Mouse (Mus musculus): ENCODE data around the gene Stoml3. TPM values are rescaled to one million over a fixed set of nuclear protein-coding genes. Genes with fewer than 3 reads are reported as not detected.

Gene Stoml3
- total and polyA plus RNA-seq, 3 experiments: not detected

DNA sequence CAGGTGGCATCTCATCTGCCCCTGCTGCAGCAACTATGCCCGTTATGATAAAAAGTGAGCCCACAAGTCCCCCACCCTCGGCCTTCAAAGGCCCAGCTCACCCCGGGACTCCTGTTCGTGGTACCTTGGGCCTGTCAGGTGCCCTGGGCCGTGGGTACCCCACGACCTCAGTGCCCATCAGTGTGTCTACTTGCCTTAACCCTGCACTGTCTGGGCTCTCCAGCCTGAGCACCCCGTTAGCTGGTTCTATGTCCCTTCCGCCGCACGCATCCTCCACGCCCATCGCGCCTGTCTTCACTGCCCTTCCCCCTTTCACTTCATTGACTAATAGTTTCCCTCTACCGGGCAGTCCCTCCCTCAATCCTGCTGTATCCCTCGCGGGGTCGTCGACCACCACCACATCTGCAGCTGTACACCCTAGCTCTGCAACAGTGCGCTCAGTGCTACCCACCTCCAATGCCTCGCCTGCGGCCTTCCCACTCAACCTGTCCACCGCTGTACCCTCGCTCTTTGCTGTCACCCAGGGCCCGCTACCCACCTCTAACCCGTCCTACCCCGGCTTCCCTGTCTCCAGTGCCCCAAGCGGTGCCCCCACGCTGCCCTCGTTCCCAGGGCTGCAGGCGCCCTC, 9.9 kb upstream of the Stoml3 start:
- no peak for DNase-seq

DNA sequence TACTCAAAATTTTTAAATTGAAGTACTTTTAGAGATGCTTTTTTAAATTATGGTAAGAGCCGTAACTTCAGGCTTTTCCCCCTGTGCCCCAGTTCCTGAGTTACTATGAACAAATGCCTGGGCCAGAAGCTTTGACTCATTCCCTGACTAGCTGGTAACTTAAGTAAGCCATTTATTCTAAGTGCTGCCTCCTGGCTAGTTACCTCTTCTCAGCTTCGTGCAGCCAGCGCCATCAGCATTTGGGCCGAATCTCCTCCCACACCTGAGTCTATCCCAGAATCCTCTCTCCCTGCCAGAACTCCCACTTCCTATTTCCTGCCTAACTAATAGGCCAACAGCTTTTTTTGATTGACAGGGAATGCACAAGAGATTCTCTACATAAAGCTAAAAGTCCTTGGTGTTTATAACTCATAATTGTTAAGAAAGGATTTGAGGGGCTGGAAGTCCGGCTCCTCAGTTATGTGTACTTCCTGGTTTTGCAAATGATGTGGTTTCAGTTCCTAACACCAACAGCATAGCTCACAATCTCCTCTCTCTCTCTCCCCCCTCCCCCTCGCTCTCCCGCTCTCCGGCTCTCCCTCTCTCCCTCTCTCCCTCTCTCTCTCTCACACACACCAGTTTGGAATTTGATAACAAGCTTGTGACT, 4.9 kb upstream of the Stoml3 start:
- DNase-seq: no peak

GRCm38 (mm10) chr3:53486561-53486960, 1.9 kb upstream of the Stoml3 start:
- no peak for DNase-seq

DNA sequence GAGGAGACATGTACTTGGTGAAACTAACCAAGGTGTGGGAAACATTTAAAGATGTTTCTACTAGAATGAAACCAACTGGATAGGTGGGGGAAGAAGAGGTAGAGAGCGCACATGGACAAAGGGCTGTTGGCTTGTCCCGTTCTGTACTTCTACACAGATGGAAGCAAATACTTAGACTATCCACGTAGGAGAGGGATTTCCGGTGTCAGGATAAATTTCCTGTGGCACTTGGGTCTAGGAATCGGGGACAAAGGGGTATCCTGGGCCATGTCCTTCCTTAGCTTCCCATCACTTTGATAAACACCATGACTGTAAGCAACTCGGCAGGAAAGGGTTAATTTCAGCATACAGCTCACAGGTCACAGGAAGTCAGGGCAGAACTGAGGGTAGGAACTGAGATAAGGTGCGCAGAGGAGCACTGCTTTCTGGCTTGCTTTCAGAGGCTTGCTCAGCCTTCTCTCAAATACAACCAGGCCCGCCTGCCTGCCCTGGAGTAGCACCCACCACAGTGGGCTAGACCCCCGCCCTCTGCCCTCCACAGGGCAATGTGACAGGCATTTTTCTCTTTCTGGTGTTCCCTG, 1.4 kb upstream of the Stoml3 start:
- no peak for DNase-seq

DNA sequence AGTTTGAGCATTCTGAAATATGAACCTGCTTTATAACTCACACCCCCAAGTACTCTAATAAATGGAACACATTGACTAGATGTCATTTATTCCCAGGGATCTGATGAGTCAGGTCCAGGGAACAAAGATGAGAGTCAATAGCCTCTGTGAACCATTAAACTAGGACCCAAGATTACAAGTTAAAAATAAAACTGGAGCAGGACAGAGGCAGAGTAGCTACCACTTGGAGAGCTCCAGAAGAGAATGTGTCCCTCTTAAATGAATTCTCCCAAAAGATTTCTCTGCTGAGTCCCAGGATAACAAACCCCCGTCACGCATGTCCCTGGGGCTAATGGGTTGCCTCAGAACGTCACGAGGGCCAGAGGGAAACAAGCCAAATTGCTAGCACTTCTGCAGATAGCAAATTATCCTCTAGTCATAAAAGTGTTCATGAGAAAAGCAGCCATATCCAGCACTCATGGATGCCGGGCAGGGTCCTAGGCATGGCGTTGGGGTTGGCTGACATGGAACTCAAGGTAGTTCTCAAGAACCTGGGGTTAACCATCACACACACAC, 10.0 kb downstream of the Stoml3 start:
- DNase-seq: no peak

DNA sequence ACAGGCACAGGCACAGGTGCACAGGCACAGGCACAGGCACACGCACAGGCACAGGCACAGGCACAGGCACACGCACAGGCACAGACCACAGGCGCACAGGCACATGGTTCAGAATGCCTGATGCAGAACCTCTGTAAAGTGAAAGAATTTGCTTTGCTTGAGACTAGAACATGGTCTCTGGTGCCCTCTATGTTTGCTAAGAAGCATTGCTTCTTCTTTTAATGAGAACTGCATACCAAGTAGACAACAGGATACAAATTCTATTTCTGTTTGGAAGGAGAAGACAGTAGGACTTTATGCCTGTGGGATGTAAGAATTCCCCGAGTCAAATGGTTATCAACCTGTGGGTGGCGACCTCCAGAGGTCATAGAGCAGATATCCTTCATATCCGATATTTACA, 14.0 kb downstream of the Stoml3 start:
- DNase-seq: no peak

DNA sequence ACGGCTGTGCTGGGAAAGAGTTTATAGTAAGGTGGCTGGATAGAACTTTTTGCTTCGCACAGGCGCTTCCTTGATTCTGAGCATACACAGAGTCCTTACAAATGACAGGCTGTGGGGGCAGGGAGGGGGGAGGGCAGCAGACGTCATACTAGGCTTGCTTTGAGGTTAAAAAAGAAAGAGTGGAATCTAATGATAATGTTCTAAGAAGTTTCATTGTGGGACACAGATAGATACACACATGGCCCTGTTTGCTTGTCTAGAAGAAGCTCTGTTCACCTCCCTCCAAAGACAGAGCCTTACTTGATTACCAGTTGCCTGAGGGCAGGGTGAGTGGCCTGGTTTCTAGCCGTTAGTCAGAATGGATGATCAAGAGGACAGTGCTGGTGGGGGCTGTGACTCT, 24.6 kb downstream of the Stoml3 start:
- DNase-seq: no peak

- no peak for DNase-seq
Observed at GRCm38 (mm10) chr3:53514221-53515065, 26.0 kb downstream of the Stoml3 start.

DNA sequence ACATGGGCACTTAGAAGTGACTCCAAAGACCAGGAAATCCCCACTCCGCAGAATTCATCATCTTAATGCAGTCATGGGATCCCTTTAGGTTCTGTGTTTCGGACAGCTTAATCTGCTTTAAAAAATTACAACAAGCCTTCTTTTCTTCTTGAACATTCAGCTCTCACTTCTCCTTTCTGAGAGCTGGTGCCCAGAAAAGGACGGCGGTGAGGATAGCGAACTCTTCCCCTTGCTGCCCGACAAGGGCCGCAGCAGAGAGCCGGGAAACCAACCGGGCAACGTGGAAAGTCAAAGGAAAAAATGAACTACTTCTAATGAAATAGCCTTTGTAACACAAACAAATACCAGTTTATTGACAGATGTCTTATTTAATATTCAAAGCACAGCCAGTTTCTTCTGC, 34.3 kb downstream of the Stoml3 start:
- no peak for DNase-seq

DNA sequence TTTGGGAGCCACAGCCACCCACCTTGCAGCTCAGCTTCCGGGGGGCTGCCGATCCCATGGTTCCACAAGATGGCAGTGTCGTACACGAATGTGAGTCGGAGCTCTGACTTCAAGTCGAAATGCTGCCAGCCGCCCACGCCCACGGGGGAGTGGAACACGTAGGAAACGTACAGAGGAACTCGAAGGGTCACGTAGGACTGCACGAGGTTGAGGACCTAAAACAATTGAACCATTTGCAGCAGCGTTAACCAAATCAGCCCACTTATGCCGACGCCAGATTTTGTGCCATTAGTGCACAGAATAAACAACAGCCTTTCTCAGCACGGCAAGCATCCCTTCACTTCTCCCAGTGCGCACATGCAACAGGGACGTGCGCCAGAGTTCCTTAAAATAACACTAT, 37.3 kb downstream of the Stoml3 start:
- peak; percentile 55 for DNase-seq

- no peak for DNase-seq
Observed at GRCm38 (mm10) chr3:53530305-53530704, 41.9 kb downstream of the Stoml3 start.

DNA sequence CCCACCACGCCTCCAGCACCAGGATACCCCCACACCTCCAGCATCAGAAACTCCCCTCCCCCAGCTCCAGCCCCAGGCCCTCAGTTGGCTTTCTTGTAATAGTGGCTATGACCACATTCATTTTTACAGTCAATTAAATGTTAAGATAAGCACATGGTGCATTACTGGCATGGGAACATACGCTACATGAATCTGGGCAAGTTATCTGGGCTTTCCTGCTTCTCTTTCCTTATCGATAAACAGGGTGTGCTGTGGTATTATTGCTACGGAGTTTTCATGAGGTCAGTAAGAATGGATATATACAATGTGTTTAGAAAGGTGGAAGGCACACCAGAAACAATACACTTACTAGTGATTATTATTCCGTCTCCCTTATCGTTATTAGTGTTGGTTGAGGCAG, 43.6 kb downstream of the Stoml3 start:
- DNase-seq: no peak

DNA sequence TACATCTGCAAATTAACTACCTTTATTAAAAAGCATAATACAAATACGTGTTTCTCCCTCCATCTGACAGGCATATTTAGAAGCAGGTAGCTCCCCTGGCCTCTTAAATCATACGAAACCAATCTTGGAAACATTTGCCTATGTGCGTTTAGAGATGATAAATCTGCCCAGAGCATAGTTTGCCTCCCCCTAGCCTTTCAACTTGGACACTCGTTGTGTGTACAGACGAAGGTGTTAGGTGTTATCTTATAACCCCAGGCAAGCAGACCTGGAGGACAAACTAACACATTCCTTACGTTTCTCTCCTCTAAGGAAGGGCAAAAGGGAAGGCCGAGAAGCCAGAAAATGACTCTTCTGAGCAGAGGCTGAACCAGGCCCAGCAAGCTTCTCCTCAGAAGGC, 64.2 kb downstream of the Stoml3 start:
- no peak for DNase-seq

GRCm38 (mm10) chr3:53555031-53555952, 66.8 kb downstream of the Stoml3 start:
- no peak for DNase-seq

GRCm38 (mm10) chr3:53557388-53558214, 69.1 kb downstream of the Stoml3 start:
- peak; percentile 5 for DNase-seq

Other genes starting within 250 kb of the Stoml3 start
- gene Nhlrc3, start 25.3 kb upstream of the Stoml3 start, total RNA-seq (2021): 10 to 100 TPM; 10.2 to 11.1 TPM
- gene Nhlrc3, start 25.3 kb upstream of the Stoml3 start, polyA plus RNA-seq (2012; rRNA removed): 8.2 and 10.7 TPM in 2 replicates
- 10 to 100 TPM; 14.1 to 20.8 TPM for gene Proser1, start 25.0 kb upstream of the Stoml3 start, total RNA-seq (2021)
- gene Proser1, start 25.0 kb upstream of the Stoml3 start, polyA plus RNA-seq (2012; rRNA removed): 50.4 and 54.1 TPM in 2 replicates
- gene Frem2, start 168.7 kb downstream of the Stoml3 start, total RNA-seq (2021): under 1 TPM; 0.12 to 0.14 TPM
- gene Frem2, start 168.7 kb downstream of the Stoml3 start, polyA plus RNA-seq (2012; rRNA removed): 0.16 and 0.29 TPM in 2 replicates